ENCODE assay signal across 1 mouse cellular context in the genomic region with DNA sequence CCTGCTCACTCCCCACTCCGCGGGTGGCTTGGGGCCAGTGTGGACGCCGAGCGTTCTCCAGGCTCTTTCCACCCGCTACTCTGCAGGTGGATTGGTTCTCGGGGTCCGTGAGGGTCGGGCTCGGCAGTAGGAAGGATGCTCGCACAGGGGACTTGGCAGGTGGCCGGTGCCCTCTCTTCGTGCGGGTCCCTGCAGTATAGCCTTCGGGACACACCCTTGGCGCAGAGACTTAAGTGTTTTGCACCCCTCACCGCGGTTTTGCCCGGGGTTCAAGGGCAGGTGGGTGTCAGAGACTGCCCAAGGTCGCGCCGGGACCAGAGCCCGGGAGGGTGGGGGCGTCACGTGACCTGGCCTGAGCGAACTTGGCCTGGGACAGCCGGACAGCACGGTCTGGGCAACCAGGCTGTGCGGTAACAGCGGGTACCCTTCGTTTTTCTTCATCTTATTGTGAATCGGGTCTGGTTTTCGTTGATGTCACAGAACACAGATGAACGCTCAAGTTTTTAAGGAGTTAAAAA.
TF ChIP-seq lines count a peak whose summit lies in the region.

No protein-coding gene starts in this region.

TF ChIP-seq in MEL, 35 proteins besides CTCF, POLR2A, EP300 and RAD21 (continued from another document):
- peak; percentile 94 for TF ChIP-seq USF1 (IDR thresholded peaks at IDR 0.05; ENCODE audit: low read depth, low read length)
- TF ChIP-seq JUND (IDR thresholded peaks at IDR 0.05; ENCODE audit: low read depth, low read length), result no peak
- TF ChIP-seq HCFC1 (IDR thresholded peaks at IDR 0.05; ENCODE audit: low read depth, low read length), result no peak
- no peak for TF ChIP-seq MEF2A (IDR thresholded peaks at IDR 0.05; ENCODE audit: extremely low read depth, insufficient replicate concordance, low read depth, low read length, poor library complexity, severe bottlenecking)
- TF ChIP-seq MAX (IDR thresholded peaks at IDR 0.05; ENCODE audit: low read length), result no peak
TF ChIP-seq in MEL: peak in this region for 6.
